Mouse (Mus musculus): ENCODE results near the gene Ctxn1. TPM values are rescaled to one million over a fixed set of nuclear protein-coding genes. Genes with fewer than 3 reads are reported as not detected.
A peak's percentile ranks its signal among the peaks of the same experiment; 100 is the strongest.

The Ctxn1 gene
- polyA plus RNA-seq, 2 experiments from 2014 or later, result 0.83 TPM; not detected in 1

- peak; percentile 17 for ATAC-seq
These were observed 45.7 kb downstream of the Ctxn1 start for GRCm38 (mm10) chr8:4213210-4214005.

GRCm38 (mm10) chr8:4212809-4213209, 46.3 kb downstream of the Ctxn1 start:
- ATAC-seq, result no peak

GRCm38 (mm10) chr8:4211097-4211496, 48.0 kb downstream of the Ctxn1 start:
- ATAC-seq, result no peak

Other genes with a start within 250 kb of the Ctxn1 start
- not detected for gene Cd209f, start 153.4 kb downstream of the Ctxn1 start, polyA plus RNA-seq (2017; shearing (Covaris generic))
- not detected for gene Cd209g, start 125.2 kb downstream of the Ctxn1 start, polyA plus RNA-seq (2017; shearing (Covaris generic))
- 1 to 10 TPM; 4.1 TPM for gene Evi5l, start 92.7 kb downstream of the Ctxn1 start, polyA plus RNA-seq (2017; shearing (Covaris generic))
- gene Prr36, start 41.8 kb downstream of the Ctxn1 start, polyA plus RNA-seq (2017; shearing (Covaris generic)), result under 1 TPM in 1 of 2 experiments, not detected in 1; 0.15 TPM
- not detected for gene Lrrc8e, start 32.4 kb downstream of the Ctxn1 start, polyA plus RNA-seq (2017; shearing (Covaris generic))
- gene Map2k7, start 20.5 kb downstream of the Ctxn1 start, polyA plus RNA-seq (2017; shearing (Covaris generic)), result 10 to 100 TPM; 18.3 to 29.8 TPM
- gene Gm49320, start 20.4 kb downstream of the Ctxn1 start, polyA plus RNA-seq (2017; shearing (Covaris generic)), result 1 to 10 TPM in 1 of 2 experiments, under 1 TPM in 1; 0.61 to 1.3 TPM
- gene Tgfbr3l, start 11.1 kb downstream of the Ctxn1 start, polyA plus RNA-seq (2017; shearing (Covaris generic)), result 1 to 10 TPM; 3.5 to 6.8 TPM
- gene Snapc2, start 6.2 kb downstream of the Ctxn1 start, polyA plus RNA-seq (2017; shearing (Covaris generic)), result 10 to 100 TPM; 10.4 to 11.0 TPM
- 10 to 100 TPM; 74.9 to 77.5 TPM for gene Timm44, start 16.6 kb upstream of the Ctxn1 start, polyA plus RNA-seq (2017; shearing (Covaris generic))
- gene Ccl25, start 65.9 kb upstream of the Ctxn1 start, polyA plus RNA-seq (2017; shearing (Covaris generic)), result 10 to 100 TPM in 1 of 2 experiments, 1 to 10 TPM in 1; 7.8 to 10.8 TPM
- 10 to 100 TPM; 37.2 to 38.4 TPM for gene Elavl1, start 66.1 kb upstream of the Ctxn1 start, polyA plus RNA-seq (2017; shearing (Covaris generic))
- 10 to 100 TPM; 72.9 to 87.0 TPM for gene Cers4, start 233.8 kb upstream of the Ctxn1 start, polyA plus RNA-seq (2017; shearing (Covaris generic))

Data from activated CD4-positive, CD25-positive, alpha-beta regulatory T cell, adult 4 months (primary cell).